Mouse (Mus musculus): ENCODE results near the gene Cstf3.

Gene Cstf3

DNA sequence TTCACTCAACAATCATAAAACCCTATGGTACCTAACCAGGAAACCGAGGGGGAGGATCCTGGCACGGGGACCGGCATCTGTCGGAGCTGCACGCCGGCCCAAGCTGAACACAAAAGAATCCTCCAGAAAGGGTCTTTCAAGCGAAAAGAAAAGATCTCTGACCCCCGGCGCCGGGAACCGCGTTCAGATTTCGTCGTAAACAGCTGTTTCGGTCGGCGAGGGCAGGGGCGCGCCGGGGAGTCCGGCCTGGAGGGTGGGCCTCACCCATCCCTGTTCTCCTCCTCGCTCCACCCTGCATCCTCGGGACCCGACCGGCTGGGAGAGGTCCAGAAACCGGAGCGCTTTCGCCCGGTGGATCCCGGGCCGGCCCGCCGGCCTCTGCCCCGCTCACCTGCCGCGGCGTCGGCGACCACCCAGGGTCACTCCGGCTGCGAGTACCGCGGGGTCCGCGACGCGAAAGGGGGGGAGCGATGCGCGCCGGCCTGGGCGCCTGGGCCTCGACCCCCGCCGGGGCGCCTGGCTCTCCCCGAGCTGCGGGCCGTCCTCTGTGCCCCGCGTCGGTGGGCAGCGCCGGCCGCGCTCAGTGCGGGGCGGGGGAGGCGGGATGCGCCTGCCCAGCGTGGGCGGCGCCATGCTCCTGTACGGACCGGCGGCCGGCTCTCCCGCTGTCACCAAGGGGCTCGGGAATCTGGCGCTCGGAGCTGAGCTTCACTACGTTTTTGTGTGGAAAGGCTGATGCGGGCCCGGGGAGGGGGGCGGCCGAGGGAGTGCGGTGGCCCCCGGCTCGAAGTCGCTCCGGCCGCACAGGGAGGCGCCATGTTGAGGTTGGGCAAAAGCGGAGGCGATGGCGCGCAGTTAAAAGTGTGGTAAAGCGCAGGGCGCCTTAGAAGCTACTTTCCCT is 121.5 kb downstream of the Cstf3 start, which contains the start of gene Tcp11l1:
Tcp11l1 (minus strand) TSS at position 585 of the 901 bp plus-strand sequence.
- DNase-seq (ENCODE audit: low spot score): no peak

DNA sequence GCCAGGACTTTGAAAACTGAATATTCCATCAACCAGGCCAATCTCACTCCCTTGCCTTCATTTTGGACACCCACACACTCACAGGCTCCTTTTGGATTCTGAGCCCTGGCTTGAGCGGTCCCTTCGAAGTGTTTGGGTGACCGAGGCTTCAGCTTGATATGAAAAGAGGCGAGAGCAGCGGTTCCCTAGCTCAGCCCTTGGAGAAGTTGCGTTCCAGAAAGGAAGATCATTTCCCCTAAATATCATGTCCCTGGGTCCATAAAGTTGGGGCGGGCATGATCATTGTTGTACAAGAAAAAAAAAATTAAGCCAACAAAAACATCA is 122.1 kb downstream of the Cstf3 start:
- no peak for DNase-seq (ENCODE audit: low spot score)

DNA sequence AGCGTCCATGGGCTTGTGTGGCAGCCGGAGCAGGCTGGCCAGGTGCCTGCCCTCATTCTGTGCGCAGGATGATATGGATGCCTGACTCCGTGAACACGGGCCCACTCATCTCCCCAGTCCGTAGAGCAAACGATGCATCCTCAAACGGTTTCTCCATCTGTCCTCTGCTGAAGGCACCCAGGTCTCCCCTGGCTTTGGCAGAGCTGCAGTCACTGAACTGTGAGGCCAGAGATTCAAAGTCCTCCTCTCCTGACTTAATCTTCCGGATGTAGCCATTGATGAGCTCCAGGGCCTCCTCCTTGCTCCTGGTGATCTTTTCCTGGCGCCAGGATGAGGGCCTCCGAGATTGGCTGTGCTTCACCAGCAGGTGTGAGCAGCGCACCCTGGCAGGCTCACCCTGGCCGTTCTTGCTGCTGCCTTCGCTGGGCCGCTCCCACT is 124.0 kb downstream of the Cstf3 start:
- DNase-seq (ENCODE audit: low spot score): no peak

All from layer of hippocampus, adult 9-10 months (tissue).